Mouse (Mus musculus) E14TG2a.4 (cell line): Measurements from ENCODE around the gene Map3k6.

Source experiments
- CTCF ChIP-seq: conservative IDR thresholded peaks from 2 replicates; pipeline ENCODE4 v1.5.1; 2014; ENCODE audit warnings: low read length
- NANOG ChIP-seq: IDR thresholded peaks from 2 replicates; pipeline ENCODE4 v1.6.1; 2014; ENCODE audit warnings: borderline replicate concordance, low read length, mixed read lengths

GRCm38 (mm10) chr4:133212562-133213267 is 27.9 kb upstream of the Map3k6 start:
- no peak for TF ChIP-seq CTCF
- TF ChIP-seq NANOG = no peak
